Mouse (Mus musculus) olfactory bulb, adult 2 months (tissue): Measurements from ENCODE around the gene Plcb4.

Experiments used
- CTCF ChIP-seq: fragments of 200-500 bp; IDR thresholded peaks from 2 replicates; pipeline ENCODE4 v1.5.1; 2012; ENCODE audit warnings: low read depth, mild to moderate bottlenecking, low read length, moderate library complexity; ENCODE audit not compliant: insufficient read depth
- POLR2A ChIP-seq: fragments of 200-500 bp; IDR thresholded peaks from 2 replicates; pipeline ENCODE4 v1.6.1; 2012; ENCODE audit warnings: mild to moderate bottlenecking, low read depth, low read length, moderate library complexity; ENCODE audit not compliant: insufficient read depth

DNA sequence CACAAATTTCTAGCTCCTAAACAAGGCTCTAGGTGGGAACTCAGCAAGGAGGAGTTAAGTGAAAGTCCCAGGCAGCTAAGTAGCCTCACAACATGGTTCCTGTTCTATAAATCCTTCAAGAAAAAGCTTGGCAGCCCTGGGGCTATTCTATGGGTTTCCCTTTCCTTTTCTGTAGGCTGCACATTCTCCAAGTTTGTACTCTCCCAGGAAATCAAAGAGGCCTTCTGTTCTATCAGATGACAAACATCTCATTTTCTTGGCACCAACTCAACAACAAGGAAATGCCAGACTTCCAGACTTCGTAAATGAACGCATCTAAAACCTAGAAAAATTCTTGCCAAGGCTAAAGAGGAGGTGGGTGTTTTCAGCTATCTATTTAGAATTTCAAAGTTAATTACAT, 38.9 kb upstream of the Plcb4 start:
- TF ChIP-seq POLR2A = no peak
- no peak for TF ChIP-seq CTCF
